Mouse (Mus musculus): Measurements from ENCODE around the gene Carmil3.
A peak's percentile ranks its signal among the peaks of the same experiment; 100 is the strongest.

Carmil3 gene

DNA sequence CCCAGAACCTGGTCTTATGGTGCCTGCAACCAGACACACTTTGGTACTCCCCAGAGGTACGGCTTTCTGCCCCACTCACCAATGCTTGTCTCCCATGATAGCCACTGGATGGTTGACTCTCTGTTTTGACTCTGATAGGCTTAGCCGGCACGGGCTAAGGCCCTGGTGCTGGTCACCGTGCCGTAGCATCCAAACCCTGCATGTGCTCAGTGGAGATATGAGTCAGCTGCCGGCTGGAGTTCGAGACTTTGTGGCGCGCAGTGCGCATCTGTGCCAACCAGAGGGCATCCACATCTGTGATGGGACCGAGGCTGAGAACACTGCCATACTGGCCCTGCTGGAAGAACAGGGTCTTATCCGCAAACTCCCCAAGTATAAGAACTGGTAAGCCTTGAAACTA, 51.8 kb downstream of the Carmil3 start:
- no peak for DNase-seq (ENCODE audit: low read depth, low spot score)

DNA sequence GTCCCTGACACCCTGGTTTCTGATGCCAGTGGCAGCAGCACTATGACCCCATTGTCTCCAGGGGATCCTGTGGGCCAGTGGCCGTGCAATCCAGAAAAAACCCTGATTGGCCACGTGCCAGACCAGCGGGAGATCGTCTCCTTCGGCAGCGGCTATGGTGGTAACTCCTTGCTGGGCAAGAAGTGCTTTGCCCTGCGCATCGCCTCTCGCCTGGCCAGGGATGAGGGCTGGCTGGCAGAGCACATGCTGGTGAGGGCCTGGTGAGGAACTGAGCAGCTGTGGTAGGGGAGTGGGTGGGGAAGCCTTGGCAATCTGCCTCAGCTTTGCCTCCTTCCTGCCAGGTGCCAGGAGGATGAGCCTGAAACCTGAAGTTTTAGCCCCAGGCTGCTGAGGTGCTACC, 53.9 kb downstream of the Carmil3 start:
- peak; percentile 17 for DNase-seq (ENCODE audit: low read depth, low spot score)

DNA sequence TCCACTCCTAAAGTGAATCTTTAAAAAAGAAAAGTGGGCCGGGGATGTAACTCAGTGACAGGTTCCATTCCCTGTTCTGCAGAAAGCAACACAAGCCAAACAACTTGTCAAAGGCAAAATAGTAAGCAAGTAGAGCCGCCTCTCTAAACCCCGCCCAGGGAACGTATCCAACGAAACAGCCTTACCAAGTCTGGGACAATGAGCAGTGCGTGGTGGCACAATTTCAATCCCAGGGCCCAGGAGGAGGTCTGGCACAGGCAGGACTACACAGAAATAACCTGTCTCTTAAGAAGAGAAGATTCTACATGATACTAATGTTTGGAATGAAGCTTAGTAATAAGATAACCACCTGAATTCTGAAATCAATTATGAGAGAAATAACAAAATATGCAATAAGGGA, 59.7 kb downstream of the Carmil3 start:
- no peak for DNase-seq (ENCODE audit: low read depth, low spot score)

DNA sequence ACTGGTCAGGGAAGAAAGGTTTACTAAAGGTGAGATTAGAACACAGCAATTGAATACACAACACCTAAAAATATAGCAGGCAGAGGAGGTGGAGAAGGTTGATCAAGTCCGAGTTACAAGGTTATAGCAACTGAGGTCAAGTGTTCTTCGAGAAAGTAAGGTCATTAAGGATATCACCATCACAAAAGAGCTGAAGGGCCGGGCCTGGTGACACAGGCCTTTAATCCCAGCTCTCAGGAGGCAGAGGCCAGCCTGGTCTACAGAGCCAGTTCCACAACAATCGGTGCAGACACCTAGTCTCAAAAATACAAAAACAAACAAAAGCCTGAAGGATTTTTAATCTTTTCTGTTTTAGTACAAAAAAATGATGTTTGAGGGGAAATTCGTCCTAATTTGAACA, 60.9 kb downstream of the Carmil3 start:
- DNase-seq (ENCODE audit: low read depth, low spot score) = no peak

DNA sequence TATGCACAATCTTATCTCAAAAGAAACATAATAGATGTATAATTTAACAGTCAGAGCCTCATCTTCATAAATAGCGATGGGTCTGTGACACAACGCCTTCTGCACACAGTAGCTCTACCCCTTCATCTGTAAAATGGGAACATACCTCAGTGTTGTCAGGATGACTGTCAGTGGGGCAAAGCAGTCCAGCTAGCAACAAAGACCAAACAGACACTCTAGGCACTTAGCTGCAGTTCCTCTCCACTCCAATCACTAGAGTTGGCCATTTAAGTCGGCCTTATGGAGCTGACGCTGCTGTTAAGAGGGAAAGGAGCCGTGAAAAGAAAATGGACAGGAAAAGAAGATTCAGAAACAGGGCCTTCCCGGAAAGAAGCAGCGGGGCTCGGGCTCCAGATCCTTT, 61.3 kb downstream of the Carmil3 start:
- DNase-seq (ENCODE audit: low read depth, low spot score) = no peak

DNA sequence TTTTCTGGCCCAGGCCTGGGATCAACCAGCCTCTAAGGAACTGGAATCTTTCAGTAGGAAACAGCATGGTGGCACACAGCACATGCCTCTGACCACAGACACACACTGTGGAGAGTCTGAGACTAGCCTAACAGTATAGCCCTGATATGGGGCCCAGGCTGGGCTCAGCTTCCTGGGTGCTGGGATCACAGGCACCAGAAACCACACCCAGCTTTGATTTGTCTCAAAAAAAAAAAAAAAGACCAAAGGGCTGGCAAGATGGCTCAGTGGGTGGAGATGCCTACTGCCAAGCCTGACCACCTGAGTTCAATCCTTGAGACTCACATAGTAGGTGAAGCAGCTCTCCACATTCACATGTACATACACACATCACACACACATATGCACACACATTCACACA, 64.2 kb downstream of the Carmil3 start:
- no peak for DNase-seq (ENCODE audit: low read depth, low spot score)

DNA sequence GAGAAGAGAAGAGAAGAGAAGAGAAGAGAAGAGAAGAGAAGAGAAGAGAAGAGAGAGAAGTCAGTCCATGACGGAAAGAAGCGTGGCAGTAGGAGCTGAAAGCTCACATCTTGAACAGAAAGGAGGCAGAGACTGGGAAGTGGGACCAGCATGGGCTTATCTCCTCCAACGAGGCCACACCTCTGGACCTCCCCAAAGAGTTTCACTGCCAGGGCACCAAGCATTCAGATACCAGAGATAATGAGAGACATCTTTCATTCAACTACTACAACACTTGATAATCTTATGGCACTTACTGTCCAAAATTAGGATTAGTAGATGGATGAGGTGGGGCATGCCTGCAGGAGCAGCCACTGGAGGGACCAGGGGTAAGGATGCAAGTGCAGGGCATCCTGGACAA, 65.3 kb downstream of the Carmil3 start:
- no peak for DNase-seq (ENCODE audit: low read depth, low spot score)

DNA sequence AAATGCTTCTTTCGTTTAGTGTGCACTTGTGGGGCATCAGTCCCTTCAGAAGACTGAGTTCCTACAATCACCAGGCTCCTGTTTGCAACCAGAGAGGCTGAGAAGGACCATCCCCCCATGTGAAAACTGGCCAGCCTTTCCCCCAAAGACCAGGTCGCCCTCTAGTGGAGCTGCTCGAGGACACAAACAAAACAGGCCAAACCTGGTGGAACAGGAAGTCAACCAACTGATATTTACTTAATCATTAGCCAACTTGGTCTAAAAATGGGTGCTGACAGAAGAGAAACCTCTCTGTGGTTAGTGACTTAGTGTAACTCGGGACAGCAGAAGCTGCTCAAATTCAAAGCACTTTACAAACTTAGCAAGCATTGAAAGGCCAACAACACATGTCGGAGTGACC, 66.6 kb downstream of the Carmil3 start:
- DNase-seq (ENCODE audit: low read depth, low spot score) = peak; percentile 94

DNA sequence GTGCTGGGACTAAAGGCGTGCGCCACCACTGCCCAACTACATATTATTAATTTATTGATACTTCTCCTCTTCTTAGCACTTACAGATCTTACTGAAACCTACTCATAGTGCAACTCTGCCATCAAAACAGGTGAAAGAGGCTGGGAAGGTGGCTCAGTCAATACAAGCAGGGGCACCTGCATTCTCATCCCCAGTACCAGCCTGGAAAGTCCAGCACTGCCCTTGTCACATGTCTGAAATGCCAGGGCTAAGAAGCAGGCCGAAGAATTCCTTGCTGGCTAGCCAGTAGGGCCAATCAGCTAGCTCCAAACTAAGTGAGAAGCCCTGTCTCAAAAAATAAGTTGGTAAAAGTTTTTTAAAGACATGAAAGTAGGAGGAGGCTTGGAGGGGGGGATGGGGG, 67.1 kb downstream of the Carmil3 start:
- peak; percentile 59 for DNase-seq (ENCODE audit: low read depth, low spot score)

Measured in A20 (cell line).